Comparison of ENCODE assay signal across 18 mouse cellular contexts in the genomic region with DNA sequence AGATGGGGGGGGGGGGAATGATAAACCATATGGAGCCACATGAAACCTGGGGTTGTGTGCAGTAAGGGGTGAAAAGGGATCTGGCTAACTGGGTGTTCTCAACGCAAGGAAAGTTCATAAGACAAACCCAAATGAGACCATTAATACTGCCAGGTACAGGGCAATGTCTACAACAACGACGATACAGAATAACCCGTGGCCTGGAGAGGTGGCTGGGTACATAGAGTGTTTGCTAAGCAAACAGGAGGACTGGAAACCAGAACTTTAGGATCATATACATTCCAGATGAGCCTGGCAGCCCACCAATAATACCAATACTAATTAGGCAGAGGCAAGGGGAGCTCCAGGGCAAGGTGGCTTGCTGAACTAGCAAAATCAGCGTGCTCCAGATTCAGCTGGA.
"Had no signal": no experiment of that assay in that cellular context is flagged by ENCODE, and none has a peak within 500 bp of the region (broad histone marks: within the 10 kb centered on the region; RNA-seq: fewer than 3 reads in every experiment).

No protein-coding gene starts in this region.

- H3K9ac ChIP-seq: lung, embryonic 14.5 days; midbrain, embryonic 12.5 days; neural tube, embryonic 13.5 days; neural tube, embryonic 15.5 days had no signal

- H3K4me2 ChIP-seq: lung, embryonic 14.5 days; midbrain, embryonic 12.5 days; neural tube, embryonic 13.5 days; neural tube, embryonic 15.5 days had no signal

- H3K4me1 ChIP-seq: midbrain, embryonic 10.5 days; midbrain, embryonic 12.5 days; neural tube, embryonic 13.5 days; neural tube, embryonic 15.5 days had no signal

- DNase-seq: lung, embryonic 14.5 days; lung, postnatal 10 days; lung, postnatal 4 days; midbrain, embryonic 14.5 days; retina, postnatal 1 day; right cerebral cortex, adult 18-20 months; right cerebral cortex, postnatal 25 days; right cerebral cortex, postnatal 4 days; spleen, adult 18-20 months; thymus, adult 18-20 months; thymus, postnatal 14 days; thymus, postnatal 36 days had no signal

- H3K36me3 ChIP-seq: midbrain, embryonic 10.5 days; midbrain, embryonic 12.5 days; neural tube, embryonic 13.5 days; neural tube, embryonic 15.5 days had no signal

- H3K9me3 ChIP-seq: midbrain, embryonic 10.5 days; midbrain, embryonic 12.5 days; neural tube, embryonic 13.5 days; neural tube, embryonic 15.5 days had no signal

- H3K27me3 ChIP-seq: midbrain, embryonic 12.5 days; neural tube, embryonic 13.5 days; neural tube, embryonic 15.5 days had no signal

- H3K4me3 ChIP-seq: midbrain, embryonic 10.5 days; midbrain, embryonic 12.5 days; myocyte; neural tube, embryonic 13.5 days; neural tube, embryonic 15.5 days had no signal

- ATAC-seq: midbrain, embryonic 16.5 days had no signal

- H3K27ac ChIP-seq: midbrain, embryonic 10.5 days; midbrain, embryonic 12.5 days; neural tube, embryonic 13.5 days; neural tube, embryonic 15.5 days had no signal
